Mouse (Mus musculus) urinary bladder, postnatal 36 days (tissue): Measurements from ENCODE around the gene Atp6v0e2.

Source experiments
- DNase-seq, 2 experiments: peaks; one replicate each; pipeline ENCODE4 v3.0.0; 2022; ENCODE audit warnings: low spot score in 2 of 2, mixed read lengths in 1 of 2

The Atp6v0e2 gene

GRCm38 (mm10) chr6:48539860-48540259 is 2.4 kb downstream of the Atp6v0e2 start:
- DNase-seq, result no peak

GRCm38 (mm10) chr6:48540721-48541120 is 3.3 kb downstream of the Atp6v0e2 start:
- no peak for DNase-seq

GRCm38 (mm10) chr6:48541560-48542450 is 4.4 kb downstream of the Atp6v0e2 start:
- DNase-seq, result peak in 1 of 2 experiments; percentile 71

GRCm38 (mm10) chr6:48542631-48543030 is 5.2 kb downstream of the Atp6v0e2 start:
- DNase-seq, result no peak

GRCm38 (mm10) chr6:48545251-48545650 is 7.8 kb downstream of the Atp6v0e2 start:
- DNase-seq, result no peak

GRCm38 (mm10) chr6:48546271-48546670 is 8.9 kb downstream of the Atp6v0e2 start:
- no peak for DNase-seq

- DNase-seq, result peak in 1 of 2 experiments; percentile 42
These were observed 9.4 kb downstream of the Atp6v0e2 start for GRCm38 (mm10) chr6:48546858-48547257.

- no peak for DNase-seq
These were observed 10.9 kb downstream of the Atp6v0e2 start for GRCm38 (mm10) chr6:48548314-48548713.

GRCm38 (mm10) chr6:48552918-48553317 is 15.5 kb downstream of the Atp6v0e2 start:
- no peak for DNase-seq

GRCm38 (mm10) chr6:48553819-48554218 is 16.4 kb downstream of the Atp6v0e2 start:
- DNase-seq, result no peak

GRCm38 (mm10) chr6:48554280-48555103 is 17.1 kb downstream of the Atp6v0e2 start, which contains the start of gene Lrrc61:
TSS of gene Lrrc61 (plus strand) at chr6:48554796.
- DNase-seq, result peak; percentile 95 to 99

- DNase-seq, result peak in 1 of 2 experiments; percentile 51
These were observed 17.9 kb downstream of the Atp6v0e2 start for GRCm38 (mm10) chr6:48555104-48555890.

- no peak for DNase-seq
These were observed 18.5 kb downstream of the Atp6v0e2 start for GRCm38 (mm10) chr6:48555956-48556355.

- no peak for DNase-seq
These were observed 28.4 kb downstream of the Atp6v0e2 start for GRCm38 (mm10) chr6:48565693-48566310.

- DNase-seq, result peak in 1 of 2 experiments; percentile 52
These were observed 28.9 kb downstream of the Atp6v0e2 start for GRCm38 (mm10) chr6:48566312-48566711.

GRCm38 (mm10) chr6:48568036-48568984 is 30.9 kb downstream of the Atp6v0e2 start:
- peak; percentile 26 to 52 for DNase-seq

- DNase-seq, result no peak
These were observed 31.8 kb downstream of the Atp6v0e2 start for GRCm38 (mm10) chr6:48569065-48569807.

GRCm38 (mm10) chr6:48572014-48572413 is 34.6 kb downstream of the Atp6v0e2 start:
- DNase-seq, result no peak

GRCm38 (mm10) chr6:48572572-48573061 is 35.2 kb downstream of the Atp6v0e2 start, which contains the start of gene Rarres2:
TSS of gene Rarres2 (minus strand) at chr6:48572789.
- DNase-seq, result peak in 1 of 2 experiments; percentile 60
